Mouse (Mus musculus) neutrophil, adult 83 days (primary cell): Measurements from ENCODE around the gene Mre11a. TPM values are rescaled to one million over a fixed set of nuclear protein-coding genes. Genes with fewer than 3 reads are reported as not detected.

ENCODE experiments used
- total RNA-seq, 2 experiments: library from RNA; stranded (reverse); gene quantifications; one replicate each; pipeline ENCODE4 v1.2.4; 2023

Gene Mre11a
- 10 to 100 TPM; 27.7 to 28.7 TPM for total RNA-seq

DNA sequence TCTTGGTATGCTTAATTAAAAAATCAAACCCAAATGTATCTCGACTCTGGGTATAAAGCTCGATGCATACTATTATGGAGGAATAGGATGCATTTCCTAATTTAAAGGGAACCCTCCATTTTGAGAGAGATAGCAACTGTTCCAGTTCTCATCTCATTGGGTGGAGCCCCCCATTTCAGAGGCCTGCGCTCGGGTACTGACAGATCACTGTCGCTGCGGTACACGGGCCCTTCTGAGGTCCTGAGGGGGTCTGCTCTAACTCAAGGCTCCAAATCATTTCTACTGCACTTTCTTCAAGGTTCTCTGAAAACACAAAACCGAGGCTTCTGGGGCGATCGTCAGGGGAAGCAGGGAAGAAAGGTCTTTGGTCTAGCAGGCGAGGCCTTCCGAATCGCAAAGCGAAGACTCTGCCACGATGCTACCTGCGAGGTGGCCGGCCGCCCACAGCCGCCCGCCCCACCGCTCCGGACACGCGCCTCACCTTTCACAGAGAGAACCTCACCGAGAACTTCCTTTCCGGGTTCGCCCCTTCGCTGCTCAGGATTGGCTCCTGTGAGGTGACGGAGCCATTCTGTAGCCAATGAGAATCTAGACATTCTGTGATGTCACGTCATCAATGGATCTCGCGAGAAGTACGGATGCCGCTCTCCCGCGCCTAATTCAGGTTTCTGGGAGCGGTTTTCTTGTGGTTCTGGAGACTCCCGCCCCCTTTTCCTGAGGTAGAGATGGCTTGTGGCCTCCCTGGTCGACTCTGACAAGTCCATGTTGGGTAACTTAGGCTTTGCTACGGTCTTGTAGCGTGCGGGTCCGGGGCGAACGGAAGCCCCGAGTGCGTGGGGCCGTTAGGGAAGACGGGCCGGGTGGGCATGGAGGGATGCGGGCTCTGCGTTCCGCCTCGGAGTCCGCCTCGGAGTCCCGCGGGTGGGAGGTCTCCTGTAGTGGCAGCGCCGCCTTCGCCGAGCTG is at the start of gene Mre11a, which contains the start of gene Ankrd49:
Gene Mre11a (plus strand): TSS at position 616 of the 964 bp plus-strand sequence.
Gene Ankrd49 (minus strand): TSS at position 818 of the 964 bp plus-strand sequence.

DNA sequence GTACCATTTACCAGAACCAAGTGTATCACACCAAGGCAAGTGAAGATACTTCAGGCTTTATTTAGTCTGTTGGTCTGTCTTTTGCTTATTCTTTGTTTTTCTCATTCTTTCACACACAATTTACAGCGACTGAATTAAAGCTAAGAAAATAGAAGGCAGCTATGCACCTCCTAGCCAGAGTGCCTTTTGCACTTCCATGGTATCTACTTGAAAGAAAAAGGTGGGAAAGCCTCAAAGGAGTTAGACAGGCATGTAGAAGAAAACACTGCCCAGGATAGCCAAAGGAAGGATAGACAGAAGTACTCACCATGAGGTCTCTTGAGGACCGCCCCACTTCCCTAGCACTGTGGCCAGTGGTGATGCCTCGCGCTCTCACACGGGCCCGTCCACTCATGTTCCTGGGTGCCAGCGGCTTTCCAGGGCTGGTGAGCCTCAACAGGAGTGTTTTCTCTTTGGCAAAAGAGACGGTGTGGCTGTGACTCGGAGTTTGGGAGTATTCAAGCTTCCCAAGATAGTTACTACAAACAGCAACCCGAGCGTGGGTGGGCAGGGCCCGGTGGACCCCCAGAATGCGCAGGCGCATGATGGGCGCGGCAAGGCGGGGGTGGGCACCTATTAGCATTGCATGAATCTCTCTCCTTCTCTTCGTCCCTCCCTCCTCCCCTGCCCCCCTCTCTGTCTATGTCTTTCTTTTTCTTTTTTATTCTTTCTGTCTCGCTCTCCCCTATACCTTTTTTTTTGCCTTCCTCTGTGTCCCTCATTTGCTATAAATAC is 44.1 kb upstream of the Mre11a start, which contains the start of gene Piwil4:
Gene Piwil4 (minus strand): TSS at position 583 of the 774 bp plus-strand sequence.

DNA sequence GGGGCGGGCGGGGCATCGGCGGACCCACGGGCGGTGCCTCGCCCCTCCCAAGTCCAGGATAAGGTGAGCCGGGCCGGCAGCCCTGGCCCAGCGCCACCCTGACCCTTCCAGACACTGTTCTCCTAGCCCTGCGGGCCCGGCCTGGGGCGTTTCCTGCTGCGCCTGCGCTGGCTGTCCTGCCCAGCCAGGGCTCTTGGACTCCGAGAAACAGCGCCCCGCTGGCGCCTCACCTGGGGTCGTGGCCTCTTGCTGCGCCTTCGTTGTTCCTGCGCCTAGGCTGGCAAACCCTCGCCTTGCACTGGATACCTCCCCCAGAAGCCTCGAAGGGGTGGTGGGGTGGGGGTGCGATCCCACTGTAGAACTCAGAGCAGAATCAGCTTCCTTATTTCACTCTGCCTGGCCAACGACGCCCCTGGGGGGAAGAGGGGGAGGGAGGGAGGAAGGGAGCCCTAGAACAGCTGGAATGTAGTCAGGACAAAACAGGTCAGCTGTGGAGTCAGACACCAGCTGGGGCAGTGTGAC is 32.4 kb upstream of the Mre11a start, which contains the start of gene Fut4:
Gene Fut4 (minus strand): TSS at position 393 of the 522 bp plus-strand sequence.

DNA sequence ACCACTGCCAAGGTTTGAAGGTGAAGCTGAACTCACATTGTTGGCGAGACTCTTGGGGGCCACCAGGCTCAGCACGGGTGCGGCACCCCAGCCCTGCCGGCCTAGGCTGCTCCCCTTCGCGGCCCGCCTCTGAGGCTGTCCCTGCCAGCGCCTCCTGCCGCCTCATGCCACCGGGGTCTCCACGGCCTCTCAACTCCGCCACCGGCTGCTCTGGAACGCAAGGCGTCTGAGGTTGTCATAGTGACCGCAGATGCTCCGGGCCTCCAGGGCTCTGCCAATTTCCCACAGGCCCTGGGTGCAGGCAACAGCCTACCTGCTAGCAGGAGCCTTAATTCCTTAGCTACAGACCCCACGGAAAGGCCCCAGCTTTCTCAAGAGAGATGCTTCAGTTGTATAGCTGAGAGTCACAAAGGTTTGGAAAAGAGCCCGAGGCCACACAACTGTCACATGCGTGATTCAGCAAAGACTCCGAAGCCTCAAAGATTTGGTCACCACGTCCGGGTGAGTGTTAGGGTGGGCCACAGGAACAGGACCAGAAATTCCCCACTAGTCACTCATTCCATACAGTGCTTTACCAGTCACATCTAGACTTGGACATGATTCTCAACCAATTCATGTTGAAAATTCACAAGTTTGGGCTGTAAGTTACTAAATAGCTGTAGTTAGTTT is 13.5 kb upstream of the Mre11a start, which contains the start of gene 1700012B09Rik:
Gene 1700012B09Rik (minus strand): TSS at position 228 of the 669 bp plus-strand sequence.

DNA sequence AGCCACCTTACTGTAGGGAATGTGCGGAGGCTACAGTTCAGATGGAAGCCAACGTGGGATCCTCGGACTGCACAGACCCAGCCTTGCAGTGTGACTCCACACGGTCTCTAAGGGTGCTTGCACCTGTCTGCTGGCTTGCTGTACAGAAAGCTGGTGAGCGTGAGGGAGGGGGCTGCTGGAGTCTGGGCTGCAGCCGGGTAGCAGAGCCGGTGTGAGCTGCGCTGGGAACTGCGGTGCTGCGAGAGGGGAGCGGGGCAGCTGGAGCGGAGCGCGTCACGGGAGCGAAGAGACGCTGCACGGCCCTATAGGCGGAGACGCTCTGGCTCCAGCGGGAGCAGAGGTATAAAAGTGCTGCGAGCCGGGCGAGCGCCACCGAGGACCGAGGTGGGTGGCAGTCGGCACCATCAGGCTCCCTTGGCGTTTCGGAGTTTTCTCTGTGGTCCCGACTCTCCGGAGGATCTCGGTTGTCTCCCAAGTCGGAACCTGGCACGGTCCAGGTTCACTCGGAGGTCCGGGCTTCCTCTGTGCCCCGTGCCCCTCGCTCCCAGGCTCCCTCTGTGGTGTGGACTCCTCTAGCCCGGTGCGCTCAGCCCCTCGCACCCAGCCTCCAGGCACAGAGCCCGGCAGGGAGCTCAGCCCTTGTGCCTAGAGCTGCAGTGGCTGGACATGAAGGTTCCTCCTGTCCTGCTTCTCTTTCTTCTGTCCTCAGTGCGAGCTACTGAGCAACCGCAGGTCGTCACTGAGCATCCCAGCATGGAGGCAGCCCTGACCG is 75.6 kb downstream of the Mre11a start, which contains the start of gene Gpr83:
Gene Gpr83 (plus strand): TSS at position 343 of the 772 bp plus-strand sequence.

Other genes starting within 250 kb of the Mre11a start
- 1 to 10 TPM in 1 of 2 experiments, under 1 TPM in 1; 0.33 to 2.3 TPM for gene Amotl1, start 139.6 kb upstream of the Mre11a start, total RNA-seq
- not detected for gene Piwil4, start 43.9 kb upstream of the Mre11a start, total RNA-seq
- gene Fut4, start 32.3 kb upstream of the Mre11a start, total RNA-seq, result 1 to 10 TPM; 7.8 to 9.3 TPM
- 1 to 10 TPM; 2.1 to 3.0 TPM for gene 1700012B09Rik, start 13.6 kb upstream of the Mre11a start, total RNA-seq
- 10 to 100 TPM; 11.4 to 14.9 TPM for gene Ankrd49, start 202 bp downstream of the Mre11a start, total RNA-seq
- gene Gpr83, start 75.6 kb downstream of the Mre11a start, total RNA-seq, result not detected
- not detected for gene Izumo1r, start 119.3 kb downstream of the Mre11a start, total RNA-seq